Mouse (Mus musculus) granulocyte monocyte progenitor cell, adult 5-6 weeks (primary cell): ENCODE measurements around the gene Txndc8. TPM values are rescaled to one million over a fixed set of nuclear protein-coding genes. Genes with fewer than 3 reads are reported as not detected.
A peak's percentile ranks its signal among the peaks of the same experiment; 100 is the strongest.

Experiments used
- ATAC-seq: replicated peaks from 2 replicates; pipeline ENCODE4 v1.8.0; 2016; ENCODE audit warnings: mild to moderate bottlenecking, moderate TSS enrichment, inconsistent platforms; ENCODE audit not compliant: poor library complexity, severe bottlenecking
- total RNA-seq, 2 experiments: library from RNA; stranded (forward) in 1 of 2; stranded (reverse) in 1 of 2; fragments of 200-712, 200-1000 nt in 1 of 2; fragments of >200 nt in 1 of 2; fragmentation: Nextera tagmentation in 1 of 2; gene quantifications; 2 replicates each; pipeline ENCODE4 v1.2.3; 2014 to 2017

Txndc8 gene
- total RNA-seq, 2 experiments from 2014 or later, result not detected

DNA sequence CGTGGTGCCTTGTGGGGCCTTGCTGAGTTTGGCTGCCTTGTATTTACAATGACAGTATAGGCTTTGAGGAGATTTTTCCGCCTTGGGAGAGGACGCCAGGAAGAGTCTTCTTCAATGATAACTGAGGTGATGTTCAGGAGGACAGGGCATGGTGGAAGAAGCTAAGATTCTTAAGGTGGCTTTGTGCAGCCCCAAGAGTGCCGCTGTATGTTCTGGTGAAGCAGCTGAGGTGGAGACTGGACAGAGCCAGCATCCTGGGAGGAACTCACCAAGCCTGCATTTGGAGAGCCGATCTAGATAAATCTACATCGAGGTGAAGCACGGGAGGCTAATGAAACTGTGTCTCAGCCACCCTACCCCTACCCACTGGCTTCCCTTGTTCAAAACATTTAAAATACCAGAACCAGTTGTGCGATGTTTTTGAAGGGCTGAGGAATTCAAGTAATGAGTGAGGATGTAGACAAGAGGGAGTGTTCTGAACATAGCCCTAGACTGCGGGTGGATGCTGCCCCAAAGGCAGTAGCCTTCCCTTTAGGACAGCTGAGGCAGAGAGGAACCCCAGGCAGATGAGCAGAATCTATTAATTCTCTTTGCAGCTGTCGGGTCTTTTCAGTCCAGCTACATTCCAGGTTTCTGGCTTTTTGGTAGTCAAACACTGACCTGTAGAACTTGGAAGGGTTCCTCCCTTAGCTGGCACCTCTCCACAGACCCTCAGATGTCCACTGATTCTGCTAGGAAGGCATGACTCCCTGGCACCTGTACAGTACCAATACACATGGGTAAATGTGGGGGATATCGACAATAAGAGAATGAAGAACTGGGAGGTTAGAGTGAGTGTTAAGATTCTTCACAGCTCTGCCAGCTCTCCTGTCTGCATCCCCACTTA lies 51.5 kb downstream of the Txndc8 start:
- ATAC-seq, result no peak

DNA sequence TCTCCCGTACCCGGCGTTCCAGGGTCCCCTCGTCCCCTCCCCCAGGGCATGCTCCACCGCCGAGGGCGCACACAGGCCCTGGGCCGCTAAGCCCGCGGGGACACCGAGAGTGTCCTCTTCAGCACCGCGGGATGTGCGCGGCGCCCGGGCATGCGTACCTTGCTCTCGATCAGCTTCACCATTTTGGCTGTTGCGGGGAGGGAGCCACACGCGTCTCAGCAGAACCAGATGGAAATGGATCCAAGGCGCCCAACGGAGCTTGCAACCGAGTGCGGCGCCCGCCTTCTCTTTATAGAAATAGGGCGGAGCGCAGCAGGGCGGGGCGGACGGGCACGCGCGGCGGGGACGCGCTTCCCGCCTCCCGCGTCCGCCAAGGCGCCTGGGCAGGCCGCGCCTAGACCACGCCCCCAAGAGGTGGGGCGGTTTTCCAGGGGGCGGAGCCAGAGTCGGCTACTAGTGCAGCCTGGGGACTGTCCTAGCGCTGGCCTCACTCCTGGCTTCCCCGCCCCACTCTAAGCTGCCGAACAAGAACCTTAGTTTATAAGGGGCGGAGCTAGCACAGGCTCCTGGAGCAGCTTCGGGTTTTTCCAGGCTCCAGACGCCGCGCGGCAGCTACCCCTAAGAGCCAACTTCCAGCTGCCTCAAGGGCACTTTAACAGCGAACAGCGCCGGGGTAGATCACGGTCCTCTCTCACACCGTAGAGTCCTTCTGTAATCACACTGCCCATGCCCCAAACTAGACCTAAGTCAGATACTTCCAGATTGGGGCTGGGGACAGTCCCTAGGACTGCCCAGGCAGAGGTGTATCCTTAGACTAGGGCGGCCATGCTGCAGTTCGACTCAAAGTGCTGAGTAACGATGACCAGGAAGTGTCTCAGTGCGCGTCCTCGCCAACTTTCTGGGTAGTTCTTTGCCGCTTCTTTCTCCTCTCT lies 52.6 kb downstream of the Txndc8 start, which contains the start of gene Txn1:
Gene Txn1 (minus strand): TSS at position 383 of the 932 bp plus-strand sequence.
- ATAC-seq, result peak; percentile 73

DNA sequence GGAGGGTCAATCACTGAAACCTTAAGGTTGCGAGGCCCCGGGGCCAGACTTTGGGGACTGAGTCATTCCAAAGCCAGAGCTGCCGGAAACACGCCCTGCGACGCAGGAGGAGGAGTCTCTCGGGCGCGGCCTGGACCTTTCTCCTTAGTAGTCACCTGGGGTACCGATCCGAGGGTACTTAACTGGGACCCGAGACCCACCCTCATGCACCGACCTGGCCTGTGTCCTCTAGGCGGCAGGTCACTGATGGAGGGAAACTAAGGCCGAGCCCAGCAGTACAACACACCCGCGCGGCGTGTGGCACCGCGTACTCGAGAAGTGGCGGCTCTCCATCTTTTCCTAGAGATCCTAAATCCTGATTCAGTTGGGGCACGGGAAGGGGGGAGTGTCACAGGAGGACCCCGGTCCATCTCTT lies 53.4 kb downstream of the Txndc8 start:
- ATAC-seq, result peak; percentile 23

DNA sequence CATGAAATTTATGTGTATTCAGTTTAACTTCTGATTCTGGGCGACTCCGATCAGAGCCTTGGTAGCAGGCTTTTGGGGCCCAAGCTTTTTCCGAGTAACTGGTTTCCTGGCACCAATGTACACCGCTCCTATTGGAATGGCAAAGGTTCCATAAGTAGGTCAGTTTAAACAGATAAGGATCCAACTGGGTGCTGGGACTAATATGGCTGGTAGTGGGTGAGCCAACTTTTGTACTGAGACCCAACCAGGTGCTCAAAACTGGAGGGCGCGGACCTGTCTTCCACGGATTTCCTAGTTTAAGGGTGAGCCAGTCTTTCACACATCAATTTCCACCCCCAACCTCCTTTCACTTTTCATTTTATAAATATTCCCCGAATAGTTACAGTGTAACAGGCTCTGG lies 53.9 kb downstream of the Txndc8 start:
- ATAC-seq, result no peak

DNA sequence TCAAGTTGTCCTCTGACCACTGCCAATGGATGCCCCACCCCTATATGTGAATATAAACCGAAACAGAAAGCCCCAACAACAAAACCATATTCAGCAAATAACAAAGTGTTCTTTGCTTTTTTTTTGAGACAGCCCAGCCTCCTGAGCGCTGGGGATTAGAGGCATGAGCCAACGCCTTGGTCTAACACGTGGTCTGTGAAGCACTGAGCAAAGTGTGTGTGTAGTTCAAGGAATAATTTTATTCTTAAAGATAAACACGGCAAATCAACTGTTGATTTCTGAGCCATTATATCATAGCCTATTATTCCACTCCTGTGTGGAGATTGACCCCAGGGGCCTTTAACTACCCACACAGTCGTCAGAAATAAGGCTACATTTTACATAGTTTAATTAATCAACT lies 54.3 kb downstream of the Txndc8 start:
- ATAC-seq, result no peak

DNA sequence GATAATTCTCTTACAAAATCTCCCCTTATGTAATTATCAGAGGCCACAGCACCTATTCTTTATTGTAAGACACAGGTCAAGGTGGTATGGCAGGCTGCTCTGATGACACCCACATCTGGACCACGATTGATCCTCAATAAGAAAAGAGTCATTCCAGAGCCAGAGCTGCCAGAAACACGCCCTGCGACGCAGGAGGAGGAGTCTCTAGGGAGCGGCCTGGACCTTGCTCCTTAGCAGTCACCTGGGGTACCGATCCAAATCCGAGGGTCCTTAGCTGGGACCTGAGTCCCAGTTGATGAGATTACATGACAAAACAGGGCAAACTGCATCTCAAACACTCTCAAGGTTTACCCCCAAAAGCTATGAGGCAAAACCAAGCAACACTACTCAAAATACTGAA lies 55.1 kb downstream of the Txndc8 start:
- no peak for ATAC-seq

DNA sequence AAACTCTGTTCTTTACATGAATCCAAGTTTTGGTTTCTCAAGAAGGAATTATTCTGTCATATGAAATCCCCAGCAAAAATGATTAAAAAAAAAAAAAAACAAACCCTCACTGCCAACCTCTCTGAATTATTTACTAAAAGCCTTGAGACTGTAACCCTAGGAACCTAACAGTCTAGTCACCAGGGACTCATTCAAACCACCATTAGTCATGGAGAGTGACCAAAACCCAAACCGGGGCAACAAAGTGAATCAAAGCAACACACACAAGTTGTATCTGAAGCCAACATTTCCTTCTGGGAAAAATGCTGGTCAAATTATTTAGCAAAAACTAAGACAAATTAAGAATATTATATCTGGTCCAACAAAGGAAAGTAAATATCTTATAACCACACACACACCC lies 56.0 kb downstream of the Txndc8 start:
- ATAC-seq, result no peak

DNA sequence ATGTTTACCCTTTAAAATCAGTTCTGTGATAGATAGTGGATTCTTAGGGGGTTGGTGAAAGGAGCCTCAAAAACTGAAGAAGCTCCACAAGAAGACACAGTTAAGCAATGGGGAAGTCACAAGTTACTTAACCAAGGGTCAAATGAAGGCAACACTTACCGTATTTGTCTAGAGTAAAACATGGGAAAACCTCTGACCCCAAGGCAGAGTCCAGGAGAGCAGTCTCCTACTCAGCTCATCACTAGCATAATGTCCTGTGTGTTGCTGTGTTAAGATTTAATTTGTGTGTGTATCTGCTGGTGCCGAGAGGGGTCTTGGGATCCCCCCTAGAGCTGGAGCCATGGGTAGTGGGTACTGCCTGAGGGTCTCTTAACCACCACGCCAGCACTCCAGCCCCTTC lies 56.5 kb downstream of the Txndc8 start:
- ATAC-seq, result 0 out of 2 replicates have a peak, but pooled peaks have one; percentile 4

DNA sequence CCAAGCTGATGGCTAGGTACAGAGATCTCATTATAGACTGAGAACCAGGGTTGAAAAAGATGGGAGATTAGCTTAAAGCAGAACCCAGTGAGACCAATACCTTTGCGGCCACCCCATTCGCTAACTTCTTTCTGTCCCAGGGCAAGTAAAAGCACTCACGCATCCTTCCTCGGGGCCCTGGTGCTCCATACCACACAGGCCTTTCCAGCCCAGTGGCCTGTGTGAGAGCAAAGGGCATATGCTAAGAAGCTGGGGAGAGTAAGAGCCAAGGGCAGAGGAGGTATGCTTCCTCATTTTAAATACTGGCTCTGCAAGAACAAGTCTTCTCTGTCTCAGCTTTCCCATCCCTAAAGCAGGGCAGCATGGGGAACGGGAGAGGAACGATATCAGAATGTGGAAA lies 59.1 kb downstream of the Txndc8 start:
- no peak for ATAC-seq

DNA sequence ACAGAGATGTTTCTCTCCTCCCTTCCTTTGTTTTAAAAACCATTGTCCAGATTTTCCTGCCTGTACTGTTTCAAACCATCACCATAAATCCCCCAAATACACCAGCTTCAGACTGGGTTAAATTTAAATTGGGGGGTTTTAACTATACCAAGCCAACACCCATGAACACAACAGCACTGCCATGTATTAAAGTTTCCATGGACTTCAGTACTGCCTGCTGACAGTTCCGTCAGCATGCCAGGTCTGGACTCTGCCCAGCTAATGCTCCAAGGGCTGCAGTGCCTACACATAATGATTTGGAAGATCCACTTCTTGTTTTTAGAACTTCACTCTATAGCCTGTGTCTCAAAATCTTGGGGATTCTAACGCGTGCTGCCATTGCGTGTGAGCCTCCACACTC lies 61.4 kb downstream of the Txndc8 start:
- ATAC-seq, result no peak

DNA sequence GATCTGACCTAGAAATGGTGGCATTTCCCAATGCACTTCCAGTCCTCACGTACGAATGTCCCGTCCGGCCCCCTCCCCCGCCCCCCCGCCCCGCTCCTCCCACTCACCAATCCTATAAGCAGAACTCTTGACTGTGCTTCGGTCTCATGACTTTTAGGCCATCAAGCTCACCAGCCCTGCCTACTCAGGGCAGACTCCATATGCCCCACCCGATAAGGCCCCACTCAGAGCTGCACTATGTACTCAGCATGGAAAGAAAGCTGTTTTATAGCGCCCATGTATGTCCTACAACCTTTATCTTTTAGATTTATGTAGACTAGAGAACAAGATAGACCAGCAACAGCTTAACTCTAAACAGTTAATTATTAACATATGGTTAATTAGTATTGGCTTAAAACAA lies 61.9 kb downstream of the Txndc8 start:
- ATAC-seq, result no peak

DNA sequence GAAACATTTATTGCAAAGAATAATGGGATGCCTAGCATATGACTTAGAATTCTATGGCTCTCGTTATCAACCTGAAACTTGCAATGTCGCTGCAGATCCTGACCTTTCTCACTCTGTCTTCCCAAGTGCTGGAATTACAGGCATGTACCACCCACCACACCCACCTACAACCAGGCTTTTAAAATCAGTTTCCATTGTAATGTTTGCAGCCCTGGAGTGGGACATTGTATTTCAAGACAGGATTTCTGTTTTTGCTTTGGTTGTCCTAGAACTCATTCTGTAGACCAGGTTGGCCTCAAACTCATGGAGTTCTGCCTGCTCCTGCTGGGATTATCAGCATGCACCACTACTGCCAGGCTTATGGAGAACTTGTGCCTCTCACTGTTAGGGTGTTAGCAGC lies 66.0 kb downstream of the Txndc8 start:
- no peak for ATAC-seq

DNA sequence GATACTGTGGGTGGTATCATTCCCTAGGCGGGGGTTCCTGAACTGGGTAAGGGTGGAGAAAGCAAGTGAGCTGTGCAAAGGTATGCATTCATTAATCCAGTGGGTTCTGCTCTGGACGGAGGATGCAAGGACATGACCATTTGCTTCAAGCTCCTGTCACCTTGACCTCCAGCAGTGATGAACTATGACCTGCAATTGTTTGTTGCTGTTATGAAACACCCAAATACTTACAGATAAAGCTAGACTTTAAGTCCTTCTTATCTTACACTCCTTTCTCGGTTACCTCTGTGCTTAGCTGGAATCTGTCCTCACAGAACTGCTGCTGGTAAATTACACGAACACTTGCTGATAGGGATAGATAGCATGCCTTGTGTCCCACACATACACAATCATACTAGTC lies 68.3 kb downstream of the Txndc8 start:
- ATAC-seq, result no peak

DNA sequence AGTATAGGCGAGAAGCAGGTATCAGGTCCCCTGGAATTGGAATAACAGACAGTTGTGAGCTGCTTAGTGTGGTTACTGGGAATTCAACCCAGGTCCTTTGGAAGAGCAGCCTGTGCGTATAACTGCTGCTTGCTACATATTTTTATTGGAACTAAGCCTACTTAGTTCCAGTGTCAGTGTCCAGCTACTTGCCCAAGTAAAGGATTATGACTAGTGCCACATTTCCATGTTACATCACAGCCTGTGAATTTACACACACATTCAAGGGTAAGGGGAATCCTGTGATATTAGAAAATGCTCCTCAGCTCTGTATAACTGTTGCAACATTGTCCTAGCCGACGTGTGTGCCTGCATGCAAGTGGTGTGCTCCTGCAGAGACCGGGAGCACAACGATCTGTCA lies 71.6 kb downstream of the Txndc8 start:
- ATAC-seq, result no peak

DNA sequence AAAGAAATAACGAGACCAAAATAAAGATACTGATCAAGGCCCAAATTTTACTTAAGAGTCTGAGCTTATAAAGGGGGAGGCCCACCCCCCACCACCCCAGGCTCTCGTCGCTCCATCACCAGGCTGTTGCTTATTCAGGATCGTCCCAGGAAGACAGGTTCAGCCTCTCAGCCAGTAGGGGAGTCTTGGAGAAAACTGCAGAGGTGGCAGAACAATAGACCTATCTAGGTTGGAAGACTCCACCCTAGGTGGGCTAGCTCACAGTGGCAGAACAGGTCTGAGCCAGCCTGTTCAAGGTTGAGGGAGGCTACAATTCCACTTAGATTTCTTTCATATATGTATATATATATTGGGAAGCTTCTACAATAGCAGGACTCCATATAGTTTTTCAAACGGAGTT lies 74.7 kb downstream of the Txndc8 start:
- no peak for ATAC-seq

Other genes with a start within 250 kb of the Txndc8 start
- not detected in 2 replicates for gene D630039A03Rik, start 92.8 kb downstream of the Txndc8 start, total RNA-seq (2014; fragmentation: Nextera tagmentation)
- 0.09 TPM in 1 of 2 replicates, not detected in the other for gene D630039A03Rik, start 92.8 kb downstream of the Txndc8 start, total RNA-seq (2017)
- 404 and 474 TPM in 2 replicates for gene Txn1, start 52.7 kb downstream of the Txndc8 start, total RNA-seq (2014; fragmentation: Nextera tagmentation)
- gene Txn1, start 52.7 kb downstream of the Txndc8 start, total RNA-seq (2017), result 150 and 201 TPM in 2 replicates
- gene Svep1, start 197.7 kb upstream of the Txndc8 start, total RNA-seq (2014; fragmentation: Nextera tagmentation), result not detected in 2 replicates
- not detected in 2 replicates for gene Svep1, start 197.7 kb upstream of the Txndc8 start, total RNA-seq (2017)